Mouse (Mus musculus) adrenal gland, postnatal 10 days (tissue): Measurements from ENCODE around the gene Gm21985. TPM values are rescaled to one million over a fixed set of nuclear protein-coding genes. Genes with fewer than 3 reads are reported as not detected.

Experiments used
- total RNA-seq, 2 experiments: library from RNA; stranded (reverse); gene quantifications; 2 replicates each; pipeline ENCODE4 v1.2.3; 2021

The Gm21985 gene
- total RNA-seq, 2 experiments from 2014 or later = 0.54 TPM; not detected in 1

Other genes with a start within 250 kb of the Gm21985 start
- not detected for gene Olfr1311, start 241.9 kb upstream of the Gm21985 start, total RNA-seq
- gene Olfr1312, start 216.1 kb upstream of the Gm21985 start, total RNA-seq = not detected
- not detected for gene Olfr1313, start 188.5 kb upstream of the Gm21985 start, total RNA-seq
- gene Olfr1314, start 169.5 kb upstream of the Gm21985 start, total RNA-seq = not detected
- not detected for gene Olfr1315-ps1, start 150.9 kb upstream of the Gm21985 start, total RNA-seq
- gene Olfr1316, start 131.3 kb upstream of the Gm21985 start, total RNA-seq = not detected
- not detected for gene Olfr1317, start 126.0 kb upstream of the Gm21985 start, total RNA-seq
- gene Olfr1318, start 112.1 kb upstream of the Gm21985 start, total RNA-seq = not detected
- gene Lpcat4, start 26.8 kb upstream of the Gm21985 start, total RNA-seq = 1 to 10 TPM; 8.4 to 9.5 TPM
- not detected for gene Nutm1, start 7.0 kb upstream of the Gm21985 start, total RNA-seq
- 100 to 1,000 TPM; 121 to 126 TPM for gene Nop10, start 4.4 kb upstream of the Gm21985 start, total RNA-seq
- 10 to 100 TPM; 33.1 to 43.7 TPM for gene Slc12a6, start 489 bp upstream of the Gm21985 start, total RNA-seq
- gene Emc4, start 101.7 kb downstream of the Gm21985 start, total RNA-seq = 10 to 100 TPM; 75.7 to 89.7 TPM
- gene Katnbl1, start 112.9 kb downstream of the Gm21985 start, total RNA-seq = 10 to 100 TPM; 11.6 to 12.8 TPM
- 10 to 100 TPM; 23.8 to 27.3 TPM for gene Emc7, start 188.7 kb downstream of the Gm21985 start, total RNA-seq
- gene Chrm5, start 214.5 kb downstream of the Gm21985 start, total RNA-seq = not detected
- 10 to 100 TPM; 12.2 to 15.1 TPM for gene Aven, start 226.7 kb downstream of the Gm21985 start, total RNA-seq